Mouse (Mus musculus): ENCODE data around the gene Lamb2. TPM values are rescaled to one million over a fixed set of nuclear protein-coding genes. Genes with fewer than 3 reads are reported as not detected.

Gene Lamb2
- total and polyA plus RNA-seq, 3 experiments: 272 to 360 (median 326) TPM

GRCm38 (mm10) chr9:108461675-108462074 lies 17.9 kb upstream of the Lamb2 start:
- WGBS: 64% methylated on average over 5 of the region's 5 CpGs
- Histone ChIP-seq H3K27ac (peak overlapping the region; percentile 97), H3K4me1 (ENCODE audit: control insufficient read depth, insufficient read depth, low read length) (peaks cover 13% of the 10 kb centered on the region), H3K4me3 (peak overlapping the region; percentile 97), H3K27me3 (ENCODE audit: control insufficient read depth, insufficient read depth, low read length) (no peaks in the 10 kb centered on the region), H3K79me2 (replicated peaks; ENCODE audit: control insufficient read depth, insufficient read depth, low read length) (peaks cover 2% of the 10 kb centered on the region), H3K36me3 (ENCODE audit: control insufficient read depth, insufficient read depth, low read length) (no peaks in the 10 kb centered on the region), H3K9ac (ENCODE audit: low read depth, low read length) (no peak overlapping the region)
- no peak for TF ChIP-seq POLR2A (IDR thresholded peaks at IDR 0.05; ENCODE audit: insufficient read depth, low read depth, low read length)
- no peak for TF ChIP-seq EP300 (IDR thresholded peaks at IDR 0.05; ENCODE audit: insufficient read depth, low read depth, low read length)
- TF ChIP-seq CTCF (IDR thresholded peaks at IDR 0.05): no peak
- intact Hi-C loops (cut with DNase I): loop anchor here (2.0 kb wide), 1 partner anchor 17 kb away; the partner anchor contains the start of gene Lamb2
- no peak for DNase-seq

GRCm38 (mm10) chr9:108462192-108462591 lies 17.3 kb upstream of the Lamb2 start:
- peak; percentile 49 to 55 for DNase-seq
- H3K4me1 ChIP-seq (ENCODE audit: control insufficient read depth, insufficient read depth, low read length): peaks cover 13% of the 10 kb centered on the region
- H3K79me2 ChIP-seq (replicated peaks; ENCODE audit: control insufficient read depth, insufficient read depth, low read length): peaks cover 2% of the 10 kb centered on the region
- intact Hi-C loops (cut with DNase I): no loop called here
- no peaks in the 10 kb centered on the region for H3K36me3 ChIP-seq (ENCODE audit: control insufficient read depth, insufficient read depth, low read length)
- peak overlapping the region; percentile 97 for H3K27ac ChIP-seq
- H3K9ac ChIP-seq (ENCODE audit: low read depth, low read length): 0 out of 2 replicates have a peak overlapping the region, but pooled peaks have one; percentile 1
- no peak overlapping the region for H3K4me3 ChIP-seq
- 41% methylated on average over 10 of the region's 10 CpGs for WGBS
- TF ChIP-seq CTCF (IDR thresholded peaks at IDR 0.05): no peak
- TF ChIP-seq EP300 (IDR thresholded peaks at IDR 0.05; ENCODE audit: insufficient read depth, low read depth, low read length): no peak
- TF ChIP-seq POLR2A (IDR thresholded peaks at IDR 0.05; ENCODE audit: insufficient read depth, low read depth, low read length): peak; percentile 39; the same call in 1 of the 2 replicates
- H3K27me3 ChIP-seq (ENCODE audit: control insufficient read depth, insufficient read depth, low read length): no peaks in the 10 kb centered on the region

GRCm38 (mm10) chr9:108463713-108464112 lies 15.8 kb upstream of the Lamb2 start:
- 95% methylated on average over 9 of the region's 9 CpGs for WGBS
- TF ChIP-seq EP300 (IDR thresholded peaks at IDR 0.05; ENCODE audit: insufficient read depth, low read depth, low read length) (no peak), POLR2A (IDR thresholded peaks at IDR 0.05; ENCODE audit: insufficient read depth, low read depth, low read length) (no peak)
- Histone ChIP-seq H3K79me2 (replicated peaks; ENCODE audit: control insufficient read depth, insufficient read depth, low read length) (peaks cover 2% of the 10 kb centered on the region), H3K9ac (ENCODE audit: low read depth, low read length) (no peak overlapping the region), H3K4me1 (ENCODE audit: control insufficient read depth, insufficient read depth, low read length) (peaks cover 13% of the 10 kb centered on the region), H3K4me3 (no peak overlapping the region), H3K36me3 (ENCODE audit: control insufficient read depth, insufficient read depth, low read length) (no peaks in the 10 kb centered on the region), H3K27ac (no peak overlapping the region), H3K27me3 (ENCODE audit: control insufficient read depth, insufficient read depth, low read length) (no peaks in the 10 kb centered on the region)
- no peak for DNase-seq
- intact Hi-C loops (cut with DNase I): no loop called here

GRCm38 (mm10) chr9:108466219-108466618 lies 13.3 kb upstream of the Lamb2 start:
- WGBS: 93% methylated on average over 2 of the region's 2 CpGs
- intact Hi-C loops (cut with DNase I): no loop called here
- Histone ChIP-seq H3K36me3 (ENCODE audit: control insufficient read depth, insufficient read depth, low read length) (no peaks in the 10 kb centered on the region), H3K27me3 (ENCODE audit: control insufficient read depth, insufficient read depth, low read length) (no peaks in the 10 kb centered on the region), H3K4me1 (ENCODE audit: control insufficient read depth, insufficient read depth, low read length) (peaks cover 13% of the 10 kb centered on the region), H3K27ac (no peak overlapping the region), H3K79me2 (replicated peaks; ENCODE audit: control insufficient read depth, insufficient read depth, low read length) (peaks cover 2% of the 10 kb centered on the region), H3K9ac (ENCODE audit: low read depth, low read length) (no peak overlapping the region), H3K4me3 (no peak overlapping the region)
- no peak for TF ChIP-seq CTCF (IDR thresholded peaks at IDR 0.05)
- no peak for TF ChIP-seq POLR2A (IDR thresholded peaks at IDR 0.05; ENCODE audit: insufficient read depth, low read depth, low read length)
- no peak for TF ChIP-seq EP300 (IDR thresholded peaks at IDR 0.05; ENCODE audit: insufficient read depth, low read depth, low read length)
- no peak for DNase-seq

GRCm38 (mm10) chr9:108469430-108469829 lies 10.1 kb upstream of the Lamb2 start:
- 76% methylated on average over 5 of the region's 5 CpGs for WGBS
- no peak overlapping the region for H3K27ac ChIP-seq
- H3K27me3 ChIP-seq (ENCODE audit: control insufficient read depth, insufficient read depth, low read length): no peaks in the 10 kb centered on the region
- no peak for DNase-seq
- H3K9ac ChIP-seq (ENCODE audit: low read depth, low read length): no peak overlapping the region
- intact Hi-C loops (cut with DNase I): no loop called here
- no peaks in the 10 kb centered on the region for H3K4me1 ChIP-seq (ENCODE audit: control insufficient read depth, insufficient read depth, low read length)
- TF ChIP-seq CTCF (IDR thresholded peaks at IDR 0.05): no peak
- no peak for TF ChIP-seq POLR2A (IDR thresholded peaks at IDR 0.05; ENCODE audit: insufficient read depth, low read depth, low read length)
- TF ChIP-seq EP300 (IDR thresholded peaks at IDR 0.05; ENCODE audit: insufficient read depth, low read depth, low read length): no peak
- no peak overlapping the region for H3K4me3 ChIP-seq
- H3K36me3 ChIP-seq (ENCODE audit: control insufficient read depth, insufficient read depth, low read length): no peaks in the 10 kb centered on the region
- no peaks in the 10 kb centered on the region for H3K79me2 ChIP-seq (replicated peaks; ENCODE audit: control insufficient read depth, insufficient read depth, low read length)

GRCm38 (mm10) chr9:108469845-108470244 lies 9.7 kb upstream of the Lamb2 start:
- Histone ChIP-seq H3K79me2 (replicated peaks; ENCODE audit: control insufficient read depth, insufficient read depth, low read length) (no peaks in the 10 kb centered on the region), H3K4me1 (ENCODE audit: control insufficient read depth, insufficient read depth, low read length) (no peaks in the 10 kb centered on the region), H3K36me3 (ENCODE audit: control insufficient read depth, insufficient read depth, low read length) (no peaks in the 10 kb centered on the region), H3K27me3 (ENCODE audit: control insufficient read depth, insufficient read depth, low read length) (no peaks in the 10 kb centered on the region), H3K27ac (no peak overlapping the region), H3K4me3 (no peak overlapping the region), H3K9ac (ENCODE audit: low read depth, low read length) (no peak overlapping the region)
- 59% methylated on average over 4 of the region's 4 CpGs for WGBS
- no peak for TF ChIP-seq CTCF (IDR thresholded peaks at IDR 0.05)
- intact Hi-C loops (cut with DNase I): no loop called here
- DNase-seq: no peak

Measured in heart, adult 2 months (tissue).